Mouse (Mus musculus): ENCODE measurements around the gene Adh1. TPM values are rescaled to one million over a fixed set of nuclear protein-coding genes. Genes with fewer than 3 reads are reported as not detected.

The Adh1 gene
- polyA plus RNA-seq, 1 experiment from 2014 or later = 1,307 TPM

GRCm38 (mm10) chr3:138334320-138334719 lies 73.5 kb downstream of the Adh1 start:
- peaks cover 8% of the 10 kb centered on the region; the same call in 1 of the 2 replicates for H3K4me1 ChIP-seq (replicated peaks; ENCODE audit: control insufficient read depth, insufficient read depth, low read length)
- H3K27me3 ChIP-seq (ENCODE audit: control insufficient read depth, insufficient read depth, low read depth, low read length) = no peaks in the 10 kb centered on the region
- 0 out of 2 replicates have a peak overlapping the region, but pooled peaks have one; percentile 1 for H3K4me2 ChIP-seq (ENCODE audit: low read depth, low read length)
- no peaks in the 10 kb centered on the region for H3K36me3 ChIP-seq (ENCODE audit: control insufficient read depth, insufficient read depth, low read length)
- no peak overlapping the region for H3K4me3 ChIP-seq (ENCODE audit: low read length)
- 55% methylated on average over 4 of the region's 4 CpGs for WGBS
- H3K27ac ChIP-seq (ENCODE audit: low read length) = no peak overlapping the region
- no peak overlapping the region for H3K9ac ChIP-seq (ENCODE audit: low read length)
- H3K9me3 ChIP-seq (ENCODE audit: control insufficient read depth, low read length) = no peaks in the 10 kb centered on the region
- peak; percentile 42; the same call in 1 of the 2 replicates for ATAC-seq (ENCODE audit: low read depth)

GRCm38 (mm10) chr3:138335566-138335965 lies 74.8 kb downstream of the Adh1 start:
- peaks cover 8% of the 10 kb centered on the region; the same call in 1 of the 2 replicates for H3K4me1 ChIP-seq (replicated peaks; ENCODE audit: control insufficient read depth, insufficient read depth, low read length)
- no peaks in the 10 kb centered on the region for H3K27me3 ChIP-seq (ENCODE audit: control insufficient read depth, insufficient read depth, low read depth, low read length)
- no peaks in the 10 kb centered on the region for H3K36me3 ChIP-seq (ENCODE audit: control insufficient read depth, insufficient read depth, low read length)
- no peak for ATAC-seq (ENCODE audit: low read depth)
- H3K4me3 ChIP-seq (ENCODE audit: low read length) = no peak overlapping the region
- no peak overlapping the region for H3K4me2 ChIP-seq (ENCODE audit: low read depth, low read length)
- H3K27ac ChIP-seq (ENCODE audit: low read length) = no peak overlapping the region
- H3K9me3 ChIP-seq (ENCODE audit: control insufficient read depth, low read length) = no peaks in the 10 kb centered on the region
- no peak overlapping the region for H3K9ac ChIP-seq (ENCODE audit: low read length)
- WGBS = 71% methylated on average over 1 of the region's 1 CpGs

- Histone ChIP-seq H3K9ac (ENCODE audit: low read length) (no peak overlapping the region), H3K27ac (ENCODE audit: low read length) (no peak overlapping the region), H3K36me3 (ENCODE audit: control insufficient read depth, insufficient read depth, low read length) (no peaks in the 10 kb centered on the region), H3K9me3 (ENCODE audit: control insufficient read depth, low read length) (no peaks in the 10 kb centered on the region), H3K4me2 (ENCODE audit: low read depth, low read length) (no peak overlapping the region), H3K4me1 (replicated peaks; ENCODE audit: control insufficient read depth, insufficient read depth, low read length) (peaks cover 8% of the 10 kb centered on the region; the same call in 1 of the 2 replicates), H3K4me3 (ENCODE audit: low read length) (no peak overlapping the region), H3K27me3 (ENCODE audit: control insufficient read depth, insufficient read depth, low read depth, low read length) (no peaks in the 10 kb centered on the region)
- ATAC-seq (ENCODE audit: low read depth) = no peak
- 49% methylated on average over 3 of the region's 3 CpGs for WGBS
These were observed 75.4 kb downstream of the Adh1 start for GRCm38 (mm10) chr3:138336104-138336754.

Other genes starting within 250 kb of the Adh1 start
- 0.65 and 0.88 TPM in 2 replicates for gene 1110002E22Rik, start 195.9 kb upstream of the Adh1 start, polyA plus RNA-seq (2015; fragmentation: Nextera tagmentation; extraction: Ambion mirVana)
- 0.11 TPM in 1 of 2 replicates, not detected in the other for gene Gm5105, start 193.6 kb upstream of the Adh1 start, polyA plus RNA-seq (2015; fragmentation: Nextera tagmentation; extraction: Ambion mirVana)
- gene Trmt10a, start 117.5 kb upstream of the Adh1 start, polyA plus RNA-seq (2015; fragmentation: Nextera tagmentation; extraction: Ambion mirVana) = 9.9 and 11.4 TPM in 2 replicates
- 8.6 and 9.1 TPM in 2 replicates for gene Mttp, start 116.0 kb upstream of the Adh1 start, polyA plus RNA-seq (2015; fragmentation: Nextera tagmentation; extraction: Ambion mirVana)
- gene 4930579F01Rik, start 67.2 kb upstream of the Adh1 start, polyA plus RNA-seq (2015; fragmentation: Nextera tagmentation; extraction: Ambion mirVana) = 0.15 TPM in 1 of 2 replicates, not detected in the other
- 0.50 and 1.5 TPM in 2 replicates for gene Adh7, start 43.2 kb upstream of the Adh1 start, polyA plus RNA-seq (2015; fragmentation: Nextera tagmentation; extraction: Ambion mirVana)
- 0.19 TPM in 1 of 2 replicates, not detected in the other for gene Adh6a, start 52.3 kb downstream of the Adh1 start, polyA plus RNA-seq (2015; fragmentation: Nextera tagmentation; extraction: Ambion mirVana)
- 0.14 and 0.31 TPM in 2 replicates for gene Adh6b, start 80.8 kb downstream of the Adh1 start, polyA plus RNA-seq (2015; fragmentation: Nextera tagmentation; extraction: Ambion mirVana)
- gene Adh4, start 154.5 kb downstream of the Adh1 start, polyA plus RNA-seq (2015; fragmentation: Nextera tagmentation; extraction: Ambion mirVana) = not detected in 2 replicates
- 212 and 215 TPM in 2 replicates for gene Adh5, start 182.1 kb downstream of the Adh1 start, polyA plus RNA-seq (2015; fragmentation: Nextera tagmentation; extraction: Ambion mirVana)
- gene Metap1, start 228.5 kb downstream of the Adh1 start, polyA plus RNA-seq (2015; fragmentation: Nextera tagmentation; extraction: Ambion mirVana) = 46.6 and 48.2 TPM in 2 replicates

Measured in lung, embryonic 16.5 days (tissue).